Mouse (Mus musculus): ENCODE measurements around the gene Id3. TPM values are rescaled to one million over a fixed set of nuclear protein-coding genes. Genes with fewer than 3 reads are reported as not detected.
A peak's percentile ranks its signal among the peaks of the same experiment; 100 is the strongest.

Gene Id3
- polyA plus RNA-seq, 1 experiment from 2014 or later = 261 TPM

DNA sequence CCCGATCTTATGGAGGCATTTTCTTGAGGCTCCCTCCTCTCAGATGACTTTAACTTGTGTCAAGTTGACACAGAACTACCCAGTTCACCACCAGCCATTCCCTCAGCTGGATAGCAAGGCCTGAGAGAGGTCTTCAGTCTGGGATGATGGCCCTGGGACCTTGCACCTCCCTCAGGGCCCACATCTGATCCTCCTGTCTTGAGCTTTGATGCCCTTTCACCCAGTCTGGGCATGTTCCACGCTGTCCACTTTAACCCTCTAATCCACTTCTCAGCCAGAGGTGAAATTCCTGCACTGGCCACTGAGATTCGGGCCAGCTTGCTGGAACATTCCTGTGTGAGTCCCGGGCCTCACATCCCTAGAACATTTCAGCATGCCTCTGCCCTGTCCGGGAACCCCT lies 17.3 kb upstream of the Id3 start:
- Histone ChIP-seq H3K4me2 (no peak overlapping the region), H3K36me3 (no peaks in the 10 kb centered on the region), H3K27me3 (no peaks in the 10 kb centered on the region), H3K4me1 (replicated peaks) (peaks cover 25% of the 10 kb centered on the region), H3K27ac (peak overlapping the region; percentile 14; the same call in 1 of the 2 replicates), H3K4me3 (no peak overlapping the region), H3K9ac (no peak overlapping the region), H3K9me3 (replicated peaks) (no peaks in the 10 kb centered on the region)
- WGBS = 61% methylated on average over 5 of the region's 5 CpGs
- ATAC-seq (replicated peaks; ENCODE audit: insufficient number of reproducible peaks, insufficient read depth, low FRiP score, low read depth) = no peak

DNA sequence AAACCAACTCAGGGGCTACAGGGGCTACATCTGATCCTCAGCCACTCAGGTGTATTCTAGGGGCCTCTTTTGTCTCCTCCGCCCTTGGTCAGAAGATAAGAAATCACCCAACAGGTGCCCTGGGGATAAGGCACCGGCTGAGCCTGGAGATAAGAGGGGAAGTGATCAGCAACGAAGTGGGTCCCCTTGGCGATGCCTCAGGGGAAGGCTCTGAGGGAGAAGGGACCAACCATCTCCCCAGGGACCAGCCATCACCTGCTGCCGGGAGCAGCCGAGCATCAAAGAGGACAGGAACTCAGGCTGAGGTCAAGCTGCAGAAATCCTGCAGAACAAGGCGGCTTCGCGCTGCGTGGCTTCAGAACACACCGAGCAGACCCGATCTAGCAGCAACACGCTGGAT lies 15.6 kb upstream of the Id3 start:
- peaks cover 25% of the 10 kb centered on the region for H3K4me1 ChIP-seq (replicated peaks)
- 46% methylated on average over 13 of the region's 13 CpGs for WGBS

GRCm38 (mm10) chr4:136129842-136130241 lies 13.5 kb upstream of the Id3 start:
- Histone ChIP-seq H3K4me3 (no peak overlapping the region), H3K4me1 (replicated peaks) (peaks cover 31% of the 10 kb centered on the region), H3K9ac (no peak overlapping the region), H3K4me2 (no peak overlapping the region), H3K27me3 (no peaks in the 10 kb centered on the region), H3K9me3 (replicated peaks) (no peaks in the 10 kb centered on the region), H3K27ac (no peak overlapping the region), H3K36me3 (no peaks in the 10 kb centered on the region)
- 67% methylated on average over 1 of the region's 1 CpGs for WGBS
- no peak for ATAC-seq (replicated peaks; ENCODE audit: insufficient number of reproducible peaks, insufficient read depth, low FRiP score, low read depth)

More for the DNA sequence above, 15.6 kb upstream of the Id3 start:
- H3K36me3 ChIP-seq = no peaks in the 10 kb centered on the region
- H3K9me3 ChIP-seq (replicated peaks) = no peaks in the 10 kb centered on the region
- H3K27me3 ChIP-seq = no peaks in the 10 kb centered on the region
- H3K9ac ChIP-seq = no peak overlapping the region
- no peak overlapping the region for H3K4me3 ChIP-seq
- no peak overlapping the region for H3K4me2 ChIP-seq
- no peak overlapping the region for H3K27ac ChIP-seq
- no peak for ATAC-seq (replicated peaks; ENCODE audit: insufficient number of reproducible peaks, insufficient read depth, low FRiP score, low read depth)

- Histone ChIP-seq H3K27me3 (no peaks in the 10 kb centered on the region), H3K27ac (peak overlapping the region; percentile 93), H3K4me3 (peak overlapping the region; percentile 55), H3K36me3 (no peaks in the 10 kb centered on the region), H3K9ac (no peak overlapping the region; the same call in 1 of the 2 replicates), H3K4me2 (peak overlapping the region; percentile 89), H3K4me1 (replicated peaks) (peaks cover 38% of the 10 kb centered on the region), H3K9me3 (replicated peaks) (no peaks in the 10 kb centered on the region)
- 23% methylated on average over 9 of the region's 9 CpGs for WGBS
- no peak for ATAC-seq (replicated peaks; ENCODE audit: insufficient number of reproducible peaks, insufficient read depth, low FRiP score, low read depth)
Observed at GRCm38 (mm10) chr4:136133801-136134200, 9.5 kb upstream of the Id3 start.

- H3K4me1 ChIP-seq (replicated peaks) = peaks cover 45% of the 10 kb centered on the region
- peak overlapping the region; percentile 89 for H3K4me2 ChIP-seq
- H3K4me3 ChIP-seq = peak overlapping the region; percentile 55
- peak overlapping the region; percentile 65 for H3K9ac ChIP-seq
- H3K27me3 ChIP-seq = no peaks in the 10 kb centered on the region
- WGBS = under 1% methylated on average over 15 of the region's 15 CpGs
- H3K9me3 ChIP-seq (replicated peaks) = no peaks in the 10 kb centered on the region
- ATAC-seq (replicated peaks; ENCODE audit: insufficient number of reproducible peaks, insufficient read depth, low FRiP score, low read depth) = no peak
- H3K27ac ChIP-seq = peak overlapping the region; percentile 93
- H3K36me3 ChIP-seq = no peaks in the 10 kb centered on the region
Observed at GRCm38 (mm10) chr4:136134418-136134977, 8.8 kb upstream of the Id3 start.

DNA sequence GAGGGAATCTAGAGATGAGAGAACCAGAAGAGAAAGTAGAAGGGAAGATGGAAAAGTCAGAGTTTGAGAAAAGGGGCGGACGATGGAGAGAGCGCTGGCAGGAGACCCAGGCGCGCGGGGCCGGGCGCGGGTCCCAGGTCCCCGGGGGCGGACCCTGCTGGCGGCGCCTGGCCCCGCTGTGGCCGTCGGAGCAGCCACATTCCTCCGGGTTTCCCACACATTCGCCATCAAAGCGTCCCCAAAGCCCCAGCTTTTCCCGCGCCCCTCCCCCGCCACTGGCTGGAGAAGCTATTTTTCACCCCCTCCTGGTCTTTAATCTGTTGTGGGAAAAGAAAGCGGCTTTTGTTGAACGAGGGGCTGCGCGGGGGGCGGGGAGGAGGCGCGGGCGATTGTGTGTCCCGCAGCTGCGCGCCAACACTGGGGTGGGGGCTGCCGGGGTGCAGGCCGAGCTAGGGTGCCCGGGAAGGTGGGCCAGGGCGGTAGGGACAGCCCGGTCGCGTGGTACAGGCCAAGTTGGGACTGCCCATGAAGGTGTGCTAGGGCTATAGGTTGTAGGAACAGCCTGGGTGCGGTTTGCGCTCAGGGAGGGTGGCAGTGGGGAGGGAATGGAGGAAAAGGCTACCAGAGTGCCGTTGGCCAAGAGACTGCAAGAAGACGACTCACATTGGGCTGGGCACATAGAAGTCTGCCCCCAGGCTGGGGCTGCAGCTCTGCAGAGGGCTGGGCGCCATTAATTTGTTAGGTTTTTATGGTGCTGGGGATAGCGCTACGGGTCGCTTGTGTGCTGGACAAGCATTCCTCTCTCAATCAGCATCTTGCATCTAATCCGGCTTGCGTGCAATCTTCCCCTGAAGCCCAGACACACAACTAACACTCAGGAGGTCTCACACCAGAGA lies 8.1 kb upstream of the Id3 start:
- no peaks in the 10 kb centered on the region for H3K36me3 ChIP-seq
- H3K4me1 ChIP-seq (replicated peaks) = peaks cover 52% of the 10 kb centered on the region
- H3K27ac ChIP-seq = peak overlapping the region; percentile 93
- H3K9me3 ChIP-seq (replicated peaks) = no peaks in the 10 kb centered on the region
- 5% methylated on average over 50 of the region's 50 CpGs for WGBS
- H3K4me2 ChIP-seq = peak overlapping the region; percentile 89
- no peaks in the 10 kb centered on the region for H3K27me3 ChIP-seq
- ATAC-seq (replicated peaks; ENCODE audit: insufficient number of reproducible peaks, insufficient read depth, low FRiP score, low read depth) = peak; percentile 63
- peak overlapping the region; percentile 65 for H3K9ac ChIP-seq
- peak overlapping the region; percentile 55 for H3K4me3 ChIP-seq

GRCm38 (mm10) chr4:136135874-136136728 lies 7.2 kb upstream of the Id3 start:
- ATAC-seq (replicated peaks; ENCODE audit: insufficient number of reproducible peaks, insufficient read depth, low FRiP score, low read depth) = no peak
- H3K4me2 ChIP-seq = peak overlapping the region; percentile 89; the same call in 1 of the 2 replicates
- H3K9ac ChIP-seq = no peak overlapping the region; the same call in 1 of the 2 replicates
- WGBS = 51% methylated on average over 9 of the region's 9 CpGs
- no peaks in the 10 kb centered on the region for H3K36me3 ChIP-seq
- no peaks in the 10 kb centered on the region for H3K27me3 ChIP-seq
- H3K4me3 ChIP-seq = no peak overlapping the region
- H3K27ac ChIP-seq = peak overlapping the region; percentile 93
- H3K4me1 ChIP-seq (replicated peaks) = peaks cover 59% of the 10 kb centered on the region
- H3K9me3 ChIP-seq (replicated peaks) = no peaks in the 10 kb centered on the region

- 0 out of 2 replicates have a peak overlapping the region, but pooled peaks have one; percentile 34 for H3K9ac ChIP-seq
- ATAC-seq (replicated peaks; ENCODE audit: insufficient number of reproducible peaks, insufficient read depth, low FRiP score, low read depth) = no peak
- H3K27ac ChIP-seq = peak overlapping the region; percentile 90
- no peaks in the 10 kb centered on the region for H3K9me3 ChIP-seq (replicated peaks)
- peaks cover 66% of the 10 kb centered on the region for H3K4me1 ChIP-seq (replicated peaks)
- no peaks in the 10 kb centered on the region for H3K27me3 ChIP-seq
- no peak overlapping the region for H3K4me3 ChIP-seq
- WGBS = 47% methylated on average over 17 of the region's 17 CpGs
- H3K4me2 ChIP-seq = peak overlapping the region; percentile 57
- no peaks in the 10 kb centered on the region for H3K36me3 ChIP-seq
Observed at GRCm38 (mm10) chr4:136139326-136140110, 3.8 kb upstream of the Id3 start.

DNA sequence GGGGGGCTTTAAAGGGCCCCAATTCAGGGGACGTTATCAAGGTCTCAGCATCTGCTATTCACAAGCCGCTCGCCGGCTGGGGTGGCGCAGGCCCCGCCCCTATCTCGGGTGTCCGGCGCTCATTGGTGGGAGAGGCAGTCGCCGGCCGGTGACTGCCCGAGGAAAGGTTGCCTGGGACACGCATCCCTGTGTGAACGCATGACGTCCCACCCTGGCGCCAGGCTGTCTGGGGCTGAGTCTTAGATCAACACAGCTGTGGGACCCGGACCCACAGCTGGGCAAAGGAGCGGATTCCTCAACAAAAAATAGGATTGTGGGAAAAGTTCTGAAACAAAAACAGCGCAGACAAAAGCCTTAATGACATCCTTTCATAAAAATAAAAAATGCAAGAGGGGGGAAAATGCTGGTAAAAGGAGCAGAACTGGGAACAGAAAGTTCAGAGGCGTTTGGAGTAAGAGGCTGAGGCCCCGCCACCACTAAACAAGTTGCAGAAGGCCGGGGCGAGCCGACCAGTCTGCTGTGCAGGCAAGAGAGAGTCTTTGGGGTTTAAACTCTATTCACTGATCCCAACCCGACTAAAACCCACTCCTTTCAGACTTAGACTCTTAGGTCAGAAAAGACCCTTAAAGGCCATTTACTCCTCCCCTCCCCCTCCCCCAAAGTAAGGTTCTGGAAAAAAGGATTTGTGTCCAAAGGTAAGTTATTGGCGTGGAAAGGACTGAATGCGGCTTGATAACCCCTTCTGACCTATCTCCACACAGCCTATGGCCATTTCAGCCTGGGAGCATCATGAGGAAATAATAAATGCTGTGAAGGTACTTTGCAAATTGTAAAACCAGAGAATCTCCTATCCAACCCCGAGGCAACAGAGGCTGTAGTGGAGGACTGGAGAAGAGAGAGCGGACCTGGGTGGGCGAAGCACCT lies 2.7 kb upstream of the Id3 start:
- H3K9me3 ChIP-seq (replicated peaks) = no peaks in the 10 kb centered on the region
- ATAC-seq (replicated peaks; ENCODE audit: insufficient number of reproducible peaks, insufficient read depth, low FRiP score, low read depth) = peak; percentile 81
- peak overlapping the region; percentile 57 for H3K4me2 ChIP-seq
- H3K27ac ChIP-seq = peak overlapping the region; percentile 90
- 10% methylated on average over 31 of the region's 31 CpGs for WGBS
- peak overlapping the region; percentile 23 for H3K4me3 ChIP-seq
- no peaks in the 10 kb centered on the region for H3K27me3 ChIP-seq
- peak overlapping the region; percentile 38; the same call in 1 of the 2 replicates for H3K9ac ChIP-seq
- peaks cover 61% of the 10 kb centered on the region for H3K4me1 ChIP-seq (replicated peaks)
- no peaks in the 10 kb centered on the region for H3K36me3 ChIP-seq

Measured in heart, embryonic 15.5 days (tissue).